Comparison of ENCODE assay signal across 19 mouse cellular contexts in genomic region chr9:56492916-56493315, GRCm38 (mm10).
DNase-seq lines count a peak whose midpoint lies in the region; ATAC-seq lines count a peak whose summit lies in the region.
"Had no signal": no experiment of that assay in that cellular context is flagged by ENCODE, and none has a peak within 500 bp of the region (broad histone marks: within the 10 kb centered on the region; RNA-seq: fewer than 3 reads in every experiment).

No protein-coding gene starts in this region.

- 24% methylated on average over 1 of the region's 1 CpGs for WGBS in kidney, embryonic 15.5 days
- 20% methylated on average over 1 of the region's 1 CpGs for WGBS in neural tube, embryonic 15.5 days
- 2% methylated on average over 1 of the region's 1 CpGs for WGBS in stomach, embryonic 16.5 days

- peak overlapping the region; percentile 59 for H3K27ac ChIP-seq in kidney, embryonic 15.5 days
- peak overlapping the region; percentile 42; the same call in 1 of the 2 replicates for H3K27ac ChIP-seq in neural tube, embryonic 15.5 days (replicated peaks)
- H3K27ac ChIP-seq in stomach, embryonic 16.5 days (ENCODE audit: low read length), result peak overlapping the region; percentile 42; the same call in 1 of the 2 replicates
- H3K27ac ChIP-seq: gastrocnemius, adult 2 months; heart, adult 2 months; limb, embryonic 10.5 days; liver, embryonic 12.5 days; neural tube, embryonic 12.5 days had no signal

- DNase-seq in adrenal gland, postnatal 10 days, result peak; percentile 42
- DNase-seq in adrenal gland, postnatal 4 days (ENCODE audit: low spot score in 2 of 2), result no peak
- DNase-seq in kidney, postnatal 10 days, result no peak
- no peak for DNase-seq in neural tube, embryonic 10.5 days (ENCODE audit: extremely low spot score, low spot score)
- no peak for DNase-seq in c-Kit-positive CD71-positive TER-119-positive erythroid progenitor cells, embryonic 14.5 days (ENCODE audit: low spot score)
- DNase-seq: cerebellum, postnatal 10 days; forebrain, postnatal 0 days; gastrocnemius, adult 2 months; heart, adult 2 months; thymus, postnatal 14 days had no signal

- no peaks in the 10 kb centered on the region for H3K9me3 ChIP-seq in kidney, embryonic 15.5 days (replicated peaks)
- no peaks in the 10 kb centered on the region for H3K9me3 ChIP-seq in neural tube, embryonic 15.5 days (replicated peaks)
- H3K9me3 ChIP-seq in stomach, embryonic 16.5 days (replicated peaks; ENCODE audit: control insufficient read depth, low read length), result no peaks in the 10 kb centered on the region
- H3K9me3 ChIP-seq: limb, embryonic 10.5 days; liver, embryonic 12.5 days; neural tube, embryonic 12.5 days had no signal

- no peak overlapping the region for H3K9ac ChIP-seq in kidney, embryonic 15.5 days
- H3K9ac ChIP-seq in neural tube, embryonic 15.5 days (replicated peaks), result no peak overlapping the region
- H3K9ac ChIP-seq in stomach, embryonic 16.5 days (ENCODE audit: low read length), result no peak overlapping the region
- H3K9ac ChIP-seq: forebrain, postnatal 0 days; liver, embryonic 12.5 days; neural tube, embryonic 12.5 days had no signal

- no peak for ATAC-seq in kidney, embryonic 15.5 days (replicated peaks; ENCODE audit: low FRiP score)
- no peak for ATAC-seq in neural tube, embryonic 15.5 days (ENCODE audit: low FRiP score)
- no peak for ATAC-seq in stomach, embryonic 16.5 days (ENCODE audit: insufficient read depth, low FRiP score)
- ATAC-seq: activated CD4-positive, CD25-positive, alpha-beta regulatory T cell, adult 4 months; forebrain, postnatal 0 days; inflammation-experienced regulatory T-cells, adult 6 months; liver, embryonic 12.5 days; midbrain, embryonic 16.5 days had no signal

- peaks cover 21% of the 10 kb centered on the region for H3K4me1 ChIP-seq in kidney, embryonic 15.5 days
- peaks cover 11% of the 10 kb centered on the region for H3K4me1 ChIP-seq in neural tube, embryonic 15.5 days
- peaks cover 21% of the 10 kb centered on the region for H3K4me1 ChIP-seq in stomach, embryonic 16.5 days (ENCODE audit: control insufficient read depth, insufficient read depth, low read length)
- H3K4me1 ChIP-seq: neural tube, embryonic 12.5 days had no signal

- no peak overlapping the region for H3K4me3 ChIP-seq in kidney, embryonic 15.5 days (replicated peaks)
- H3K4me3 ChIP-seq in neural tube, embryonic 15.5 days (replicated peaks), result no peak overlapping the region
- H3K4me3 ChIP-seq in stomach, embryonic 16.5 days (replicated peaks; ENCODE audit: low read length), result no peak overlapping the region
- H3K4me3 ChIP-seq: gastrocnemius, adult 2 months; heart, adult 2 months; limb, embryonic 10.5 days; liver, embryonic 12.5 days; neural tube, embryonic 12.5 days had no signal

- H3K4me2 ChIP-seq in kidney, embryonic 15.5 days, result no peak overlapping the region
- H3K4me2 ChIP-seq in neural tube, embryonic 15.5 days, result no peak overlapping the region
- no peak overlapping the region for H3K4me2 ChIP-seq in stomach, embryonic 16.5 days (ENCODE audit: low read depth, low read length)
- H3K4me2 ChIP-seq: liver, embryonic 12.5 days; neural tube, embryonic 12.5 days had no signal

- peaks cover 68% of the 10 kb centered on the region for H3K36me3 ChIP-seq in kidney, embryonic 15.5 days
- H3K36me3 ChIP-seq in neural tube, embryonic 15.5 days, result peaks cover 46% of the 10 kb centered on the region
- H3K36me3 ChIP-seq in stomach, embryonic 16.5 days (ENCODE audit: control insufficient read depth, insufficient read depth, low read length), result peaks cover 11% of the 10 kb centered on the region

- H3K27me3 ChIP-seq in kidney, embryonic 15.5 days, result no peaks in the 10 kb centered on the region
- no peaks in the 10 kb centered on the region for H3K27me3 ChIP-seq in neural tube, embryonic 15.5 days (replicated peaks)
- no peaks in the 10 kb centered on the region for H3K27me3 ChIP-seq in stomach, embryonic 16.5 days (ENCODE audit: control insufficient read depth, insufficient read depth, low read length)
- H3K27me3 ChIP-seq: liver, embryonic 12.5 days; neural tube, embryonic 12.5 days had no signal
